Mouse (Mus musculus): ENCODE data around the gene Hoxb6. TPM values are rescaled to one million over a fixed set of nuclear protein-coding genes. Genes with fewer than 3 reads are reported as not detected.

Hoxb6 gene
- polyA plus RNA-seq, 1 experiment from 2014 or later, result not detected

GRCm38 (mm10) chr11:96303151-96304099 is 11.1 kb downstream of the Hoxb6 start, which contains the start of gene Hoxb5:
Hoxb5 (plus strand) TSS chr11:96303336.
- DNase-seq (ENCODE audit: low spot score) (peak; percentile 73), ATAC-seq (no peak)
- H3K27ac ChIP-seq (ENCODE audit: low read depth, low read length), result no peak within 1 kb of the TSS
- H3K4me2 ChIP-seq (ENCODE audit: low read length), result no peak within 1 kb of the TSS
- 1% methylated on average over 69 of the region's 69 CpGs for WGBS
- H3K4me1 ChIP-seq (ENCODE audit: control insufficient read depth, insufficient read depth, low read length), result no peaks in the 10 kb centered on the region
- no peaks in the 10 kb centered on the region for H3K36me3 ChIP-seq (ENCODE audit: control insufficient read depth, insufficient read depth, low read length)
- peaks cover 99% of the 10 kb centered on the region for H3K27me3 ChIP-seq (replicated peaks; ENCODE audit: control insufficient read depth, insufficient read depth, low read length)
- no peak within 1 kb of the TSS for H3K4me3 ChIP-seq (ENCODE audit: low read depth, low read length)
- H3K9ac ChIP-seq (ENCODE audit: low read length), result no peak within 1 kb of the TSS
- H3K9me3 ChIP-seq (replicated peaks; ENCODE audit: control insufficient read depth, low read length), result no peaks in the 10 kb centered on the region

DNA sequence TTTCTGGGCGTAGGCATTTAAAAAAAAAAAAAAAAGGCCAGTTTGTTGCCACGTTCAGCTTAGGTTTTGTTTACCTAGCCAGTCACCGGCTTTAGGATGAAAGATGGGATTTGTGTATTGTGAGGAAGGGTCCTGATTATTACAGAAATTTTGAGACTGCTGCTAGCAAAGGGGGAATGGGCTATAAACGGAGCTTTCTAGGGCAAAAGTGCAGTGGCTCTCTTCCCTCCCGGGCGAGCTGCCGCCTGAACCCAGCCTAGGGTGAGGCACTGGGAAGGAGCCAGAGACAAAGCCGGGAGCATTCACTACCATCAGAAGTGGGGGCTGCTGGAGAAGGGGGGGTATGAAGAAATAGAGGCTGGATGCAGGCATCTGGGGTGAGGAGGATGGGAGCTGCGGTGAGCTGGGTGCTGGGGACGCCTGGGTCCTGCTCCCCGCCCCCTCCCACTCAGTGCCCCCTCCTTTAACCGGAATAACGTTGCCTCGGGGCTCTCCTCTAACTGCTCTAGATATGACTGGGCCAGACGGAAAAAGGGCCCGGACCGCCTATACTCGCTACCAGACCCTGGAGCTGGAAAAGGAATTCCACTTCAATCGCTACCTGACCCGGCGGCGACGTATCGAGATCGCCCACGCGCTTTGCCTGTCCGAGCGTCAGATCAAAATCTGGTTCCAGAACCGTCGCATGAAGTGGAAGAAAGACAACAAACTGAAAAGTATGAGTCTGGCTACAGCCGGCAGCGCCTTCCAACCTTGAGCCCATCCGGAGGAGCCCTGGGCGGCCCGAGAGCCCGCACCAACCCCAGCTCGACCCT is 12.3 kb downstream of the Hoxb6 start:
- 1% methylated on average over 38 of the region's 38 CpGs for WGBS

GRCm38 (mm10) chr11:96305505-96306182 is 13.4 kb downstream of the Hoxb6 start:
- WGBS, result 16% methylated on average over 6 of the region's 6 CpGs
- Histone ChIP-seq H3K4me1 (ENCODE audit: control insufficient read depth, insufficient read depth, low read length) (no peaks in the 10 kb centered on the region), H3K27ac (ENCODE audit: low read depth, low read length) (no peak overlapping the region), H3K27me3 (replicated peaks; ENCODE audit: control insufficient read depth, insufficient read depth, low read length) (peaks cover 99% of the 10 kb centered on the region), H3K36me3 (ENCODE audit: control insufficient read depth, insufficient read depth, low read length) (no peaks in the 10 kb centered on the region), H3K4me3 (ENCODE audit: low read depth, low read length) (no peak overlapping the region), H3K9ac (ENCODE audit: low read length) (no peak overlapping the region), H3K4me2 (ENCODE audit: low read length) (no peak overlapping the region), H3K9me3 (replicated peaks; ENCODE audit: control insufficient read depth, low read length) (no peaks in the 10 kb centered on the region)
- no peak for ATAC-seq
- no peak for DNase-seq (ENCODE audit: low spot score)

More for the DNA sequence above, 12.3 kb downstream of the Hoxb6 start:
- no peaks in the 10 kb centered on the region for H3K36me3 ChIP-seq (ENCODE audit: control insufficient read depth, insufficient read depth, low read length)
- H3K27me3 ChIP-seq (replicated peaks; ENCODE audit: control insufficient read depth, insufficient read depth, low read length), result peaks cover 99% of the 10 kb centered on the region
- H3K27ac ChIP-seq (ENCODE audit: low read depth, low read length), result no peak overlapping the region
- ATAC-seq, result no peak
- no peaks in the 10 kb centered on the region for H3K9me3 ChIP-seq (replicated peaks; ENCODE audit: control insufficient read depth, low read length)
- no peak overlapping the region for H3K9ac ChIP-seq (ENCODE audit: low read length)
- no peak overlapping the region for H3K4me2 ChIP-seq (ENCODE audit: low read length)
- H3K4me3 ChIP-seq (ENCODE audit: low read depth, low read length), result no peak overlapping the region
- no peak for DNase-seq (ENCODE audit: low spot score)
- no peaks in the 10 kb centered on the region for H3K4me1 ChIP-seq (ENCODE audit: control insufficient read depth, insufficient read depth, low read length)

DNA sequence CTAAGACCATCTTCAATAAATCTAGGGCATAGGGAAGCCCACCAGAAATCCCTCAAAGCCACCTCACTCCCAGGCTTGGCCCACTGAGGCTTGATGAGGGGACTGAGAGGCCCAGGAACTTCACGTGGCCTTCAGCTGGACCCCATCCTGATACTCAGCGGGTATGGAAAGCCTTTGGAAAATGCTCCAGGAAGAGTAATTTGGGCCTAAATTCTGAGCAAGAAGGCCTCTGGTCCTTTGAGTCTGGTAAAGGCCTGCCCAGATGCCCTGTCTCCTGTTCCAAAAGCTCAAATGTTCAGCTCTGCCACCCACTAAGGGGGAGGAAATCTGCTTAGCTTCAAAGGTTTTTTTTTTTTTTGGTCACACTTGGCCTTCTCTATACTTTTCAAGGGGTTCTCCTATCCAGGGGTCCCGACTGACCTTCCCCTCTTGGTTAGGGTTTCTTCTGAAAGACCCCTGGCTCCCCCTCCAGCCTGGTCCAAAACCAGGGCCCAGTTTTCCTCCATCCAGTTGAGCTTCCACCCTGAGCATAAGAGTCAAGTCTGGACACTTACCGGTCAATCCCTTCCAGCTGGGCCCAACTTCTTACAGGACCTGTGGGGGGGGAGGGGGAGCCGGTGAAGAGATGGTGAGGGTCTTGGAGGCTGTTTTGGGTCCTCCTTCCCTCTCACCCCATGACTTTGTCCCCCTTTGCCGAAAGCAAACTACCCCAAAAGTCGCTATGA is 14.1 kb downstream of the Hoxb6 start:
- H3K4me1 ChIP-seq (ENCODE audit: control insufficient read depth, insufficient read depth, low read length), result no peaks in the 10 kb centered on the region
- no peak overlapping the region for H3K27ac ChIP-seq (ENCODE audit: low read depth, low read length)
- no peaks in the 10 kb centered on the region for H3K9me3 ChIP-seq (replicated peaks; ENCODE audit: control insufficient read depth, low read length)
- no peak overlapping the region for H3K4me3 ChIP-seq (ENCODE audit: low read depth, low read length)
- DNase-seq (ENCODE audit: low spot score) (no peak), ATAC-seq (no peak)
- WGBS, result 3% methylated on average over 7 of the region's 7 CpGs
- H3K9ac ChIP-seq (ENCODE audit: low read length), result no peak overlapping the region
- peaks cover 100% of the 10 kb centered on the region for H3K27me3 ChIP-seq (replicated peaks; ENCODE audit: control insufficient read depth, insufficient read depth, low read length)
- no peaks in the 10 kb centered on the region for H3K36me3 ChIP-seq (ENCODE audit: control insufficient read depth, insufficient read depth, low read length)
- no peak overlapping the region for H3K4me2 ChIP-seq (ENCODE audit: low read length)

DNA sequence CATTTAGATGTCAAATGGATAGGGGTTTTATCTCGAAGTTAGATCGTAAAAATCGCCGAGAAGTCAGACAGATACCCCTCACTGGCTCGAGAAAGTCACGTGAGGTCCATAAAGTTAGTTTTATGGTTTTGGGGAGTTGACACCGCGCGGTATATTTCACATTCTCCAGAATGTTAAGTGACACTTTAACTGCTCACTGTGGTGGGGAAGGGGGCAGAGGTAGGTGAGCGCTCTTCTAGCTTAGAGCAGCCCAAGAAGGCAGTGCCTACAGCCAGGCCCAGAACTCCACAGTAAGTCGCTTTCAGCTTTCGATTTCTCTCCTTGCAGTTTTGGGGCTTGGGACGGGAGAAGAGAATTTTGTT is 14.6 kb downstream of the Hoxb6 start:
- H3K36me3 ChIP-seq (ENCODE audit: control insufficient read depth, insufficient read depth, low read length), result no peaks in the 10 kb centered on the region
- H3K4me2 ChIP-seq (ENCODE audit: low read length), result no peak overlapping the region
- ATAC-seq (no peak), DNase-seq (ENCODE audit: low spot score) (no peak)
- 3% methylated on average over 13 of the region's 13 CpGs for WGBS
- no peak overlapping the region for H3K9ac ChIP-seq (ENCODE audit: low read length)
- no peak overlapping the region for H3K4me3 ChIP-seq (ENCODE audit: low read depth, low read length)
- H3K9me3 ChIP-seq (replicated peaks; ENCODE audit: control insufficient read depth, low read length), result no peaks in the 10 kb centered on the region
- no peaks in the 10 kb centered on the region for H3K4me1 ChIP-seq (ENCODE audit: control insufficient read depth, insufficient read depth, low read length)
- peaks cover 100% of the 10 kb centered on the region for H3K27me3 ChIP-seq (replicated peaks; ENCODE audit: control insufficient read depth, insufficient read depth, low read length)
- H3K27ac ChIP-seq (ENCODE audit: low read depth, low read length), result no peak overlapping the region

GRCm38 (mm10) chr11:96308763-96309162 is 16.5 kb downstream of the Hoxb6 start:
- H3K9me3 ChIP-seq (replicated peaks; ENCODE audit: control insufficient read depth, low read length), result no peaks in the 10 kb centered on the region
- peaks cover 100% of the 10 kb centered on the region for H3K27me3 ChIP-seq (replicated peaks; ENCODE audit: control insufficient read depth, insufficient read depth, low read length)
- H3K36me3 ChIP-seq (ENCODE audit: control insufficient read depth, insufficient read depth, low read length), result no peaks in the 10 kb centered on the region
- H3K4me1 ChIP-seq (ENCODE audit: control insufficient read depth, insufficient read depth, low read length), result no peaks in the 10 kb centered on the region
- no peak overlapping the region for H3K4me2 ChIP-seq (ENCODE audit: low read length)
- H3K9ac ChIP-seq (ENCODE audit: low read length), result no peak overlapping the region
- H3K27ac ChIP-seq (ENCODE audit: low read depth, low read length), result no peak overlapping the region
- DNase-seq (ENCODE audit: low spot score) (no peak), ATAC-seq (no peak)
- 5% methylated on average over 4 of the region's 4 CpGs for WGBS
- no peak overlapping the region for H3K4me3 ChIP-seq (ENCODE audit: low read depth, low read length)

DNA sequence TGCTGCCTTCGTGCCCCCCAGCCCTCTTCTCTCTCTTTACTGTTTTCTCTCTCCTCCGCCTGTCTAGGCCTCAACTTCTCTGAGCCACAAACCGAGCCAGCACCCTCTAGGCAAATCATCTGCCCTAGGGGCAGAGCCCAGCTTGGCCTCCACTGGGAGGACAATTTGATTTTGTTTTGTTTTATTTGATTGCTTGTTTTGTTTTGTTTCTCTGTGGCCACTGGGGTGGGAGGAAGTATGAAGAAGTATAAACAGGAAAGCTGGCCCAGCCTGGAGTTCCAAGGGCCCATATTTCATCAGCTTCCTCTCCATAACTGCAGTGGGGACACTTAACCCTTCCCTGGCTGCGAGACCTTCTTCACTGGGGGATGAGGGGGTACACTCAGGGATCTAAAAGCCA is 17.0 kb downstream of the Hoxb6 start:
- Histone ChIP-seq H3K9ac (ENCODE audit: low read length) (no peak overlapping the region), H3K27ac (ENCODE audit: low read depth, low read length) (no peak overlapping the region), H3K36me3 (ENCODE audit: control insufficient read depth, insufficient read depth, low read length) (no peaks in the 10 kb centered on the region), H3K4me1 (ENCODE audit: control insufficient read depth, insufficient read depth, low read length) (no peaks in the 10 kb centered on the region), H3K4me2 (ENCODE audit: low read length) (no peak overlapping the region), H3K4me3 (ENCODE audit: low read depth, low read length) (no peak overlapping the region), H3K27me3 (replicated peaks; ENCODE audit: control insufficient read depth, insufficient read depth, low read length) (peaks cover 100% of the 10 kb centered on the region), H3K9me3 (replicated peaks; ENCODE audit: control insufficient read depth, low read length) (no peaks in the 10 kb centered on the region)
- WGBS, result 4% methylated on average over 4 of the region's 4 CpGs
- ATAC-seq, result no peak
- no peak for DNase-seq (ENCODE audit: low spot score)

- Histone ChIP-seq H3K27me3 (replicated peaks; ENCODE audit: control insufficient read depth, insufficient read depth, low read length) (peaks cover 100% of the 10 kb centered on the region), H3K36me3 (ENCODE audit: control insufficient read depth, insufficient read depth, low read length) (no peaks in the 10 kb centered on the region), H3K9me3 (replicated peaks; ENCODE audit: control insufficient read depth, low read length) (no peaks in the 10 kb centered on the region), H3K4me1 (ENCODE audit: control insufficient read depth, insufficient read depth, low read length) (no peaks in the 10 kb centered on the region), H3K9ac (ENCODE audit: low read length) (no peak overlapping the region), H3K27ac (ENCODE audit: low read depth, low read length) (no peak overlapping the region), H3K4me3 (ENCODE audit: low read depth, low read length) (no peak overlapping the region), H3K4me2 (ENCODE audit: low read length) (no peak overlapping the region)
- ATAC-seq, result no peak
- DNase-seq (ENCODE audit: low spot score), result no peak
- 3% methylated on average over 20 of the region's 20 CpGs for WGBS
Observed at GRCm38 (mm10) chr11:96310183-96310938, 18.1 kb downstream of the Hoxb6 start.

Data from forebrain, embryonic 14.5 days (tissue).